Mouse (Mus musculus) layer of hippocampus, adult 8-10 months (tissue): ENCODE results near the gene Ciita. TPM values are rescaled to one million over a fixed set of nuclear protein-coding genes. Genes with fewer than 3 reads are reported as not detected.

Source experiments
- DNase-seq, 2 experiments: peaks; one replicate each; pipeline ENCODE4 v3.0.0; 2022; ENCODE audit warnings: low spot score in 2 of 2
- total RNA-seq, 4 experiments: library from RNA; stranded (reverse); gene quantifications; 2 replicates each; pipeline ENCODE4 v1.2.4; 2022

Ciita gene
- total RNA-seq, 4 experiments from 2014 or later: 0.18 to 0.67 (median 0.39) TPM

DNA sequence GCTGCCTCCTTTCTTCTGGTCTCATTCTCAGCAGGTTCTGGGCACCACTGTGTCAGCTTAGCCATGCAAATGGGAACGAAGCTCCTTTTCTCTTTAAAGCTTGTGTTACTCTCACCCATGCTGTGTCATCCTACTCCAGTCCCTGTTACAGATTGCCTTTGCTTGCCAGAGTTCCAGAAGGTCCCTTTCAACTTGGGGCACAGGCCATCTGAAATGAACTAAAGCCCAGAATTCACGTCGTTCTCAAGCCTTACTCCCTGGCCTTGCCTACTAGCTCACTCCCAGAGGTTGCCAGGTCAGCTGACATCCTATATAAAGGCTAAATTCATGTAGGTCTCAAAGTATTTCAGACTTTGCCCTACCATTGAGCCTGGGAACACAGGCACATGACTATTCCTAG lies 69.1 kb downstream of the Ciita start:
- DNase-seq: no peak

DNA sequence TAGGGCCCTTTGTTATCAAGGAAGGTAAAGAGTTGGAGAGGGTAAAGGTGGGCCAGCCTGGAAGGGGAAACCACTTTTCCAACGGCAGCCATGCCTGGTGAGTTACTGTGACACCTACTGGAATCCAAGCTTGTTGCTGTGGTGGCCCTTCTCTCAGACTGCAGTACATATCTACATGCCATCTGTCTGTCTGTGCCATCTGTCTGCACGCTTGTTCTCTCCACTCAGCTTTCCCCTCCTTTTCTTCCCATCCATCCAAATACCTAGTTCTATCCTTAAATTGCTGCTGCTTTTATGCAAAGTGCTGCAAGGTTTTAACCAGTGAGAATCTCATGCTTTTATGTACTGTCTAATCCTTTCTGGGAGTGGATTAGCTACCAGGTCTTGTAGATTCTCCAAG lies 69.7 kb downstream of the Ciita start:
- peak; percentile 57 to 70 for DNase-seq

DNA sequence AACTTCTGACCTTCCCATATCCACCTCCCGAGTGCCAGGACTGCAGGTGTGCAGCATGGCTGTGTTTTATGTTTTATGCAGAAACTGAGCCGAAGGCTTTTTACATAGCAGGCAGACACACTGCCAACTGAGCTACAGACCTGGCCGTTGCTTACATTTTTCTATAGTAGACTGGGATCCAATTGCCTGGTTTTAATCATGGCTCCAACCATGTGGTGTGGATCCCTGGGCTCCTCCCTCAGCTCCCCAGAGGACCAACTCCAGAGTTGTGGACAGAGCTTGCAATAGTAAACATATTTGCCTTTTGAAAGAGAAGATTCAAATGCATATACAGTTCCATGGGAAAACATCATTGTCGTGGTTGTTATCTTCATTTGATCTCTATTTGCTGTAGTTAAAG lies 71.7 kb downstream of the Ciita start:
- DNase-seq: no peak

DNA sequence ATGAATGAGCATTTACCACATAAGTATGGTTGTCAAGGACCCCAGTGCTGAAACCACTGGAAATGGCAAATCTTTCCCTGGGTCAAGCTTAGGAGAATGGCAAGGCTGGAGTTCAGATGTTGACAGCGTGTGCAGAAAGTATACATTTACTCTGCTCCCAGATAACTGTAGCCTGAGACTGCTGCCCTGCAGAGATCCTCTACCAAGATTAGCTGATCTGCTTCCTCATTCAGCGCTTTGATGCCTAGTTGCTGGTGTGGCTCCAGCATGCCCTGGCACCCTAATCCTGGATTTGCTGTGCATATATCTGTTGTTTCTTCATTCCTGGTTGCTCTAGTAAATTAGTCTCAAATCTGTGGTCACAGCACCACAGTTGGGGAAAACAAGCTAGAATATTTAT lies 74.0 kb downstream of the Ciita start:
- DNase-seq: no peak

DNA sequence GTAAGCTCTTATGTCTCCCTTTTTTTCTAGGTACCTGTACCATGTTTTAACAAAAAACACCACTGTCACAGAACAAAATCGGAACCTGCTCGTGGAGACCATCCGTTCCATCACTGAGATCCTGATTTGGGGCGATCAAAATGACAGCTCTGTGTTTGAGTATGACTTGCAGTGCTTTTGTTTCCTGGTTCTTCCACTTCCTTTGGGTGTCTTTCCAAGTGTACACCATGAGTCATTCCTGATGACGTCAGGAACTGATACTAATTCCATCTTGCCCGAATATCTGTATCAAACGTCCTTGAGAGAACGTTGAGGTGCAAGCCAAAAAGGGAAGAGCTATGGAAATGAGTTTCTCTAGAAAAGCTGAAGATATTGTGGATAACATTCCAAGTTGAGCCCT lies 80.1 kb downstream of the Ciita start:
- DNase-seq: no peak

DNA sequence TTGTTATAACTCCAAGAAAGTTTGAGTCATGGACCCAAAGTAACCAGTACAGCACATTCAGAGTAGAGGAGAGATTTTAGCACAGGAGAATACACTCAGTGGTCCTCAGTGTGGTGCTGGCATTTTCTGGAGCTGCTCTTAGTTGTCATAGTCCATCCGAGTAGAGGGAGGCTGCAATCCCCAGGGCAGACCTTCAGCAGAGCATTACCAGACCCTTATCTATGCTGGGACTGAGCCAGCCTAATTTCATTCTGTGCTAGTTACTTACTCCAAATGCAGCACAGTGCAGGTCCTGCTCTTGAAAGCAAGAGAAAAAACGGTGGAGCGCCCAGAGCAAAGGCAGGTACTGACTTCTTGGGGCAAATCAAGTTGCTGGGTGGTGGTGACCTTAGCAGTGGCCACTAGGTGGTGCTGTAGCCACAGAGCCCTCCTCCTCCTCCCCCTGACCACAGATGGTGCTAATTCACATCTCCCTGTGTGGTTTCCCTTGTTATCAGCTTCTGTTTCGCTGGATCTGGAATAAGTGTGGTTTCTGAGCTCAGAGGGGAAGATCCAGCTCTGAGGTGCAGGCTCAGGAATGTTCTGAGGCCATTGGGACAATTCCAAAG lies 85.5 kb downstream of the Ciita start:
- DNase-seq: peak; percentile 57 to 69

DNA sequence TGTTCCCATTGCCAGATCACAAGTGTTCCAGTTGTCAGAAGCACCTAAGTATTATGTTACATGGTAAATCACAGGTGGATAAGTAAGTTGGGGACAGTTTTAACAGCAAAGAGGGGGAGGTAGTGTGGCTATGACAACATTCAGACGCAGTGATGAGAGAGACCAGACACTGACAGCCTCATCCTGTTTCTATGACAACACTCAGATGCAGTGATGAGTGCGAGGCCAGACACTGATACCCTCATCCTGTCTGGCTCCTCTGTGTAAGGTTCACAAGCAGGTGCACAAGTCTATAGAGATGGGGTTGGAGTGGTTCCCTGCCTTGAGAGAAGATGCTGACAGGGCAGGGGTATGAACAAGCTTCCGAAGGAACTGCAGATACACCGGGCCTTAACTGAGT lies 87.3 kb downstream of the Ciita start:
- DNase-seq: no peak

DNA sequence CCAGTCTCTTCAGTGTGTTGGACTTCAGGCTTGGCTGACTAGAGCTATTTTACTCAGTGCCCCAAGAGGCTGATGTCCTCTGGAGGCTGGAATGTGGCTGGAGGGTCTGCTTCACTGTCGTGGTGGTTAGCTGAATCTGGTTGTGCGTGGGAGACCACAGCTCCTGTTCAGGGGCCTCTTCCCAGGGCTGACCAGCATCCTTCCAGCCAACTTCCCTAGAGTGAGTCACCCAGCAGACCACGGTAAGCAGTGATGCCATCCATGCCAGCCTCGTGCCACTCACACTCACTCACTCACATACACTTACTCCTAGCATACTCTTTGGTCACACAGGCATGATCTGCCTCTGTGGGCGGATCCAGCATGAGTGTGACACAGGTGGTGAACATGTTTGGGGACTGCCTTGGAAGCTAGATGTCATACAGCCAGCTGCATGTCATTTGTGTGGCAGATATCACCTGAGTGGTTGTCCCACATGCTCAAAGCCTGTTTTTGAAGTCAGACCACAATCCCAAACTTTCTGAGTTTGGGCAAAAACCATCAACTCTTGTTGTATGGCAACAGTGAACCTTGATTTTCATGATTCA lies 90.0 kb downstream of the Ciita start:
- DNase-seq: no peak

DNA sequence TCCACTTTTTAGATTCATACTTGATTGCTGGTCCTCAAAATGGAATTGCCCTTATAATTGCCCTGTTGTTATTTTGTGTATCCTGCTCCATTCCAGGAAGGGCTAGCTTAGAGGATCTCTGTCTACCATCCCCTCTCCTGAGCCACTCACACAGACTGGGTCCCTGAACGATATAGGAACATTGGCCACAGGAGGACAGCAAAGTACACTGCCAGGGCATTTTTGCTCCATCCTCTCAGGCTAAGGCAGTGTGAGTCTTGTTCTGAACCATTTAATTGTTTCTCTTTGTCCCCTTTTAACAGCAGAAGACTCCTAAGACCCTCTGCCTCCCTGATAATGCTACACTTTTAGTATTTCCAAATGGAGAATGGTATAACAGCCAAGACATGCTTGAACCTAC lies 90.8 kb downstream of the Ciita start:
- DNase-seq: peak in 1 of 2 experiments; percentile 60

DNA sequence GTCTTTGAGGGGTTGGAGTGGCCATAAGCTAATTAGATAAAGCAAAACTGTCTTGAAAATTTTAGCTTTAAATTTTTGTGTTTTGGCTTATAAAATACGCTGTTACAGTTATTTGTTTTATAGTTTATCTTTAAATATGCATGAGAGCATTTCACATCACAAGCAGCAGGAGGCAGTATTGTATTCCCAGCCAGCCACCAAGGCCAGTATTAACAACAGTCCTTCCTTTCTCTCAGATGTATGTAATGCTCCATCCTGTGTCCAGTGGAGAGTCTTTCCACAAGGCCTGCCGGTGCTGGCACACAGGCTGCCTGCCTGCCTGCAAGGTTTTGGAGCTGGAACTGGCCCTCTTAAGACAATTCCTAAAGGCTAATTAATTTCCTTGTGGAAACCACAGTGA lies 92.0 kb downstream of the Ciita start:
- no peak for DNase-seq

DNA sequence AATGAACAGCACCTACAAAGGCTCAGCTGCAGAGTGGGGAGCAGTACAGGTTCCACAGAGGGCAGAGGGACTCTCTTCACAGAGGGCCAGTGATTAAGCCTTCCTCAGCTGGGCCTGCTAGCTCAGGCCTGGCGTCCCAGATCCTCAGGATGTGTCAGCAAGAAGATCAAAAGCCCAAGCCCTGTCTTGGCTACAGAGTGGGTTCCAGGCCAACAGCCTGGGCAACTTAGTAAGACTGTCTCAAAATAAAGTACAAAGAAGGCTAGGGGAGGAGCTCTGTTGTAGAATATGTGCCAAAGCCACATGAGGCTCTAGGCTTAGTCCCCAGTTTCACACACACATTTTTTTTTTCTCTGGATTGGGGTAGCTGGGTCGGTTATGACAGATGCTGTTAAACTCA lies 95.1 kb downstream of the Ciita start:
- DNase-seq: no peak

DNA sequence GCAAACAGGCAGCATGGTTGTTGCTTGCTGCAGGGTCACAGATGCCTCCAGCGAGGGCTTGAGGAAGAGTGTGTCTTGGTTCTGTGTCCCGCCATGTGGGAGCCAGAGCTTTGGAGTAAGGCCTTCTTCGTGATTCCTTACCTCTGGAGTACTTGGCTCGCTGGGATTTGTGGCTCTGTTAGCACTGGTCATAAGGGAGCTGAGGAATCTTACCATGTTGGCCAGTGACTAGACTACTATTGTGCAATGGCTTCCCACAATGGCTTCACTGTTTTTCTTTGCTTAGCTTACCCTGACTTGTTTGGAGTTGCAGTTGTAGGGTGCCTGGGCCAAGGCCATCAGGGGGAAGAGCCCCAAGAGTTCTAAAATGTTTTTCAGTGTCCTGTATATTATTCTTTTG lies 96.1 kb downstream of the Ciita start:
- DNase-seq: no peak

DNA sequence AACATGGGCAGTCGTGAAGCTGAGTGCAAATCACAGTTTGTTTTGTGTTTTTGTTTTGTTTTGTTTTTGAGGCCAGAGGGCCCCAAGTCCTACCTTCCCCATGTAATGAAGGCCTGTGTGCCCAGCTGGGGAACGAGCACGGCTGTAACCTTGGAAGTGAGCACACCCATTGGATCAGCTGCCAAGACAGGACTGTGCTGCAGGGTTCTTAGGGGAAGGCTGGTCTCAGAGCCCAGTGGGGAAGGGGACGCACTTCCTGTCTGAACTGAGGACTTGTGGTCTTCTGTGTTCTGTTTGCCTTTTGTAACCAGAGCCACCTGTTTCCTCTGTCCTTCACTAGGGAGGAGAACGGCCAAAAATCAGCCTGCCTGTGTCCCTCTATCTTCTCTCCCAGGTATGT lies 97.7 kb downstream of the Ciita start:
- DNase-seq: no peak

Other genes starting within 250 kb of the Ciita start
- 10 to 100 TPM; 13.1 to 15.5 (median 14.5) TPM for gene Emp2, start 166.1 kb upstream of the Ciita start, total RNA-seq
- gene Tekt5, start 84.6 kb upstream of the Ciita start, total RNA-seq: 1 to 10 TPM; 8.2 to 9.5 (median 9.1) TPM
- 10 to 100 TPM; 16.8 to 20.7 (median 17.8) TPM for gene Nubp1, start 68.1 kb upstream of the Ciita start, total RNA-seq
- 10 to 100 TPM; 24.5 to 28.4 (median 25.9) TPM for gene Tvp23a, start 32.7 kb upstream of the Ciita start, total RNA-seq
- 10 to 100 TPM; 55.5 to 66.1 (median 63.2) TPM for gene Dexi, start 63.0 kb downstream of the Ciita start, total RNA-seq
- 10 to 100 TPM; 85.2 to 99.0 (median 92.5) TPM for gene Clec16a, start 65.3 kb downstream of the Ciita start, total RNA-seq